Mouse (Mus musculus): ENCODE results near the gene Taok1. TPM values are rescaled to one million over a fixed set of nuclear protein-coding genes. Genes with fewer than 3 reads are reported as not detected.
A peak's percentile ranks its signal among the peaks of the same experiment; 100 is the strongest.

Taok1 gene
- polyA plus RNA-seq, 1 experiment, result 9.2 TPM

DNA sequence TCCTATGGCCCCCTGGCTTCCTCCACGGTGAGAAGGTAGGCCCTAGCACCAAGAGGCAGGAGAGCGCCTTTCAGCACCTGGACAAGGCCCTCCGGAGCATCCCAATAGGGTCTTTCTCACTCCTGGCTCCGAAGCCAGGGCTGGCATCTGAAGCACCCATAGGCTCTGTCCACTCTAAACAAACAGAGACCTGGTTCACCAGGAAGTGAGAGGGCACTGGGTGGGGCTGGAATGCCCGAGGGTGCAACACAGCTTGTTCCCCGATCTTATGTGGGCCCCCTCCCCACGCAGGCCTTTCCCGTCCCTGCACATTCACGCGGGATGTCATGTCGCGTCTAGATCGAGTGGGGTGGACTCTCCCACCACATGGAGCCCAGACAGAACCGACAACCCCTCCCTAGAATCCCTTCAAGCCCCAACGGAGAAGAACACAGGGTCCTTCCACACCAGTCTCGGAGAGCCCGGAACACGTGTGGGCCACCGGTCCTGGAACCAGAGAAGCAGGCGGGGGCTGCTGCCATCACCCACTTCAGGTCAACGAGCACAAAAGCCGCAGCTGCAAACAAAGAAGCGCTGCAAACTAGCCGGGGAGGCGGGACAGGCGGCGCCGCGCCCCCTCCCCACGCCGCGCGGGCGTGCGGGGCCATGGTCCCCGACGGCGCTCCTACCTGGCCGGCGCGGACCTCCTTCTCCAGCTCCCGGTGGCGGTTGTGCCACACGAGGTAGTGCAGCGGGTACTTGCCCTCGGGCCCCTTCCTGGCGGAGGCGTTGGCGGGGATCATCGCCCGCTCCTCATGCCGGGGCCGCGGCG is 118.6 kb downstream of the Taok1 start:
- no peak for DNase-seq
- 6% methylated on average over 55 of the region's 55 CpGs for WGBS
- H3K4me3 ChIP-seq (replicated peaks; ENCODE audit: extremely low read depth, low read depth, low read length), result peak overlapping the region; percentile 54
- no peak for TF ChIP-seq POLR2A (IDR thresholded peaks at IDR 0.05; ENCODE audit: borderline replicate concordance, extremely low read depth, low read depth, low read length)
- TF ChIP-seq CTCF (IDR thresholded peaks at IDR 0.05; ENCODE audit: insufficient read depth, low read length), result no peak
- H3K4me1 ChIP-seq (ENCODE audit: control insufficient read depth, insufficient read depth, low read length), result peaks cover 26% of the 10 kb centered on the region

- Histone ChIP-seq H3K4me3 (replicated peaks; ENCODE audit: extremely low read depth, low read depth, low read length) (no peak overlapping the region), H3K4me1 (ENCODE audit: control insufficient read depth, insufficient read depth, low read length) (peaks cover 16% of the 10 kb centered on the region)
- TF ChIP-seq POLR2A (IDR thresholded peaks at IDR 0.05; ENCODE audit: borderline replicate concordance, extremely low read depth, low read depth, low read length) (no peak), CTCF (IDR thresholded peaks at IDR 0.05; ENCODE audit: insufficient read depth, low read length) (no peak)
- WGBS, result 64% methylated on average over 5 of the region's 5 CpGs
- no peak for DNase-seq
Measured at GRCm38 (mm10) chr11:77486798-77487197, 120.8 kb downstream of the Taok1 start.

- no peak for DNase-seq
- H3K4me3 ChIP-seq (replicated peaks; ENCODE audit: extremely low read depth, low read depth, low read length), result no peak overlapping the region
- 80% methylated on average over 6 of the region's 6 CpGs for WGBS
- TF ChIP-seq POLR2A (IDR thresholded peaks at IDR 0.05; ENCODE audit: borderline replicate concordance, extremely low read depth, low read depth, low read length), result no peak
- TF ChIP-seq CTCF (IDR thresholded peaks at IDR 0.05; ENCODE audit: insufficient read depth, low read length), result no peak
- H3K4me1 ChIP-seq (ENCODE audit: control insufficient read depth, insufficient read depth, low read length), result peaks cover 7% of the 10 kb centered on the region; the same call in 1 of the 2 replicates
Measured at GRCm38 (mm10) chr11:77485229-77485628, 122.4 kb downstream of the Taok1 start.

DNA sequence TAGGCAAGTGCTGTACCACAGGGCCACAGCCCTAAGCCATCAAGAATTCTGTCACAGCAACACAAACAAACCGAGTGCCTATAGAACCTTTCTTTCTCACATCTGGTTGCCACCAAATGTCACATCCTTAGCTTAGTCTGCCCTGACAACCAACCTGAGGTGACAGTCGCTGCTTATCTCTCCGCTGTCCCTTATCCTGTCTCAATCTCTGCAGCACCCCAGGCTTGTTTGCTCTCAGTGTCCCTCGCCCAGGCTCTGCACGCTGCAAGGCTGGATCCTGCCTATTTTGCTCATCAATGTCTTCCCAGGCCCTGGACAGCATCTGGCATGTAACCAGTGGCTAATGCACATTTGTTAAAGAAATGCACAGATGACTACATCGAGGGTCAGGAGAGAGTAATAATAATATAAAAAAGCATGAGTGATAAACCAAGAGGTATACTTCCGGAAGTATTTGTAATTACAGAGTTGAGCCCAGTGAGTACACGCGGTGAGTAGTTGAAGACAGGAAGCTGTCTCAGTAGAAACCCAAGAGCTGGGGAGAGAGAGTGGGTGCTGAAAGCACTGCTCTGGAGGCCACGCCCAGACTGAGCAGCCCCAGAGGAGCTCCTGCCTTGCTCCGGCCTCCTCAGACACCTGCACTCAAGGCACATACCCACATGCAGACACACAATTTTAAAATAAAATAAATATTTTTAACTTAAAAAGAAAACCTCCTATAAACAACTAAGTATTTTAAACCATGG is 123.9 kb downstream of the Taok1 start:
- DNase-seq, result no peak
- Histone ChIP-seq H3K4me3 (replicated peaks; ENCODE audit: extremely low read depth, low read depth, low read length) (no peak overlapping the region), H3K4me1 (ENCODE audit: control insufficient read depth, insufficient read depth, low read length) (peaks cover under 1% of the 10 kb centered on the region; the same call in 1 of the 2 replicates)
- 41% methylated on average over 11 of the region's 11 CpGs for WGBS
- TF ChIP-seq POLR2A (IDR thresholded peaks at IDR 0.05; ENCODE audit: borderline replicate concordance, extremely low read depth, low read depth, low read length) (no peak), CTCF (IDR thresholded peaks at IDR 0.05; ENCODE audit: insufficient read depth, low read length) (no peak)

DNA sequence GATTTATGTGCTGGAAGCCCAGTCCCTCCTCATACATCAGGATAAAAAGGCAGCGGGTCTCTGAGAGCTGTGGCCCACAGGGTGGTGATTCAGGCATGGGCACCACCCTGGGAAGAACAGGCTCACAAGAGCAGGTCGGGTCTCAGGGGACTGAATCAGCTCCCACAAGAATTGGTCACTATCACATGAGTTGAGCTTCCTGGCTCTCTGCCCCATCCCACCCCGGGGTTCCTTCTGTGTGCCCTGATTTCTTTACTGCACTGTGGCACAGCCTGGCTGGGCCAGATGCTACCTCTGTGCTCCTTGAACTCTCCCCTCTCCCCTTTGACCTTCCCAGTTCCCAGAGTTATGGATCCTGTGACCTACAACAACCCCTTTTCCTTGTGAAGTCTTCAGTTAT is 124.6 kb downstream of the Taok1 start:
- WGBS, result 53% methylated on average over 3 of the region's 3 CpGs
- no peak for TF ChIP-seq POLR2A (IDR thresholded peaks at IDR 0.05; ENCODE audit: borderline replicate concordance, extremely low read depth, low read depth, low read length)
- TF ChIP-seq CTCF (IDR thresholded peaks at IDR 0.05; ENCODE audit: insufficient read depth, low read length), result no peak
- no peak for DNase-seq
- no peak overlapping the region for H3K4me3 ChIP-seq (replicated peaks; ENCODE audit: extremely low read depth, low read depth, low read length)
- H3K4me1 ChIP-seq (ENCODE audit: control insufficient read depth, insufficient read depth, low read length), result no peaks in the 10 kb centered on the region

Other genes starting within 250 kb of the Taok1 start
- 23.6 and 34.3 TPM in 2 replicates for gene Coro6, start 145.4 kb downstream of the Taok1 start, polyA plus RNA-seq (2012; rRNA removed)
- 21.8 and 22.4 TPM in 2 replicates for gene Ankrd13b, start 118.1 kb downstream of the Taok1 start, polyA plus RNA-seq (2012; rRNA removed)
- gene Git1, start 114.3 kb downstream of the Taok1 start, polyA plus RNA-seq (2012; rRNA removed), result 112 TPM in 2 replicates
- gene Abhd15, start 92.7 kb downstream of the Taok1 start, polyA plus RNA-seq (2012; rRNA removed), result 3.8 and 5.9 TPM in 2 replicates
- 31.8 and 41.5 TPM in 2 replicates for gene Trp53i13, start 91.8 kb downstream of the Taok1 start, polyA plus RNA-seq (2012; rRNA removed)
- gene Gm10392, start 88.6 kb downstream of the Taok1 start, polyA plus RNA-seq (2012; rRNA removed), result 0.08 TPM in 1 of 2 replicates, not detected in the other
- gene Nufip2, start 78.3 kb upstream of the Taok1 start, polyA plus RNA-seq (2012; rRNA removed), result 11.6 and 20.5 TPM in 2 replicates
- not detected in 2 replicates for gene Cryba1, start 117.5 kb upstream of the Taok1 start, polyA plus RNA-seq (2012; rRNA removed)
- 63.7 and 92.1 TPM in 2 replicates for gene Myo18a, start 155.4 kb upstream of the Taok1 start, polyA plus RNA-seq (2012; rRNA removed)
- not detected in 2 replicates for gene Gm10277, start 179.9 kb upstream of the Taok1 start, polyA plus RNA-seq (2012; rRNA removed)